1 mouse cellular context compared by ENCODE assay signal in the genomic region with DNA sequence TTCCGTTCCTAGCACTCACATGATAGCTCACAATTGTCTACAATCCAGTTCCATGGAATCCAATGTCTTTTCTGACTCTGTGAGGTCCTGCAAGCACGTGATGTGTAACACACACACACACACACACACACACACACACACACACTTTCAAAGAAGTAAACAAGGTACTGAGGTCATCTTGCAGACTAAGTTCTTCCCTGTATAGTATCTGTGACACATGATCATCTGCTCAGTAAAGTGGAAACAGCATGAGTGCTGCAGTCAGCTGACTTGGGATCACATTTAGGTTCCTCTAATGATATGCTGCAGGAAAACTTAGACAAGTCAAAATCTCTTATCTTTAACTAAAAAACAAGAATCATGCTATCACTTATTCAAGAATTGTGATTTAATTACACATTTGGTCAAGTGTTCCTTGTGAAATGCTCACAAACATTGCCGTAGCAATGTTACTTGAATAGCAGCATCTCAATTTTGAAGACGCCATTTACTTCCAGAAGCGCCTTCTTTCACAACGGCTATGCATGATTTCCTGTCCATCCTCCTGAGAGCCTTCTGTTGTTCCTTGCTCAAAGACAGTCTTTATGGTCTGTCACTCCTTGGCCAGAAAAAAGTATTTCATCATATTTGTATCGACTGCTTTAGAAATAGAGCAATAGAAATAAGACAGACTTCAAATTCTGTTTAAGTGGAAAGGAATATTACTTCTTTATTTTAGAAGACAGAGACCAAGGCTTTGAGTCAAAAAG.
TF ChIP-seq lines count a peak whose summit lies in the region.

No protein-coding gene starts in this region.

TF ChIP-seq in CH12.LX, 34 proteins besides CTCF, POLR2A, EP300 and RAD21:
- TF ChIP-seq ETS1 (conservative IDR thresholded peaks at IDR 0.05; ENCODE audit: low read depth, low read length) (peak; percentile 29), RCOR1 (conservative IDR thresholded peaks at IDR 0.05; ENCODE audit: low read depth, low read length) (no peak)
TF ChIP-seq in CH12.LX: peak in this region for 1.
